Mouse (Mus musculus) kidney, adult 2 months (tissue): ENCODE results near the gene D630045J12Rik. TPM values are rescaled to one million over a fixed set of nuclear protein-coding genes. Genes with fewer than 3 reads are reported as not detected.
A peak's percentile ranks its signal among the peaks of the same experiment; 100 is the strongest.

ENCODE experiments used
- DNase-seq: peaks from one replicate; pipeline ENCODE4 v3.0.0; 2021
- H3K27ac ChIP-seq: fragments of 200-500 bp; 2 replicates; pipeline ENCODE4 v1.5.1; 2012; ENCODE audit warnings: low read depth, low read length, control low read depth, inconsistent platforms; ENCODE audit not compliant: insufficient read depth
- H3K27me3 ChIP-seq: fragments of 200-500 bp; replicated peaks from 2 replicates; pipeline ENCODE4 v1.6.1; 2012; ENCODE audit warnings: mild to moderate bottlenecking, moderate library complexity, low read length, inconsistent platforms; ENCODE audit not compliant: control insufficient read depth, insufficient read depth
- H3K36me3 ChIP-seq: fragments of 200-500 bp; 2 replicates; pipeline ENCODE4 v1.6.1; 2012; ENCODE audit warnings: mild to moderate bottlenecking, moderate library complexity, low read length, inconsistent platforms; ENCODE audit not compliant: control insufficient read depth, insufficient read depth
- H3K4me1 ChIP-seq: fragments of 200-500 bp; 2 replicates; pipeline ENCODE4 v1.6.1; 2011; ENCODE audit warnings: low read length; ENCODE audit not compliant: control insufficient read depth, insufficient read depth
- H3K4me3 ChIP-seq: fragments of 200-500 bp; 2 replicates; pipeline ENCODE4 v1.5.1; 2011; ENCODE audit warnings: mild to moderate bottlenecking, low read depth, low read length, control low read depth; ENCODE audit not compliant: insufficient read depth
- CTCF ChIP-seq: fragments of 200-500 bp; conservative IDR thresholded peaks from 2 replicates; pipeline ENCODE4 v1.5.1; 2011; ENCODE audit warnings: low read depth, mild to moderate bottlenecking, control low read depth, low read length, moderate library complexity, mixed read lengths; ENCODE audit not compliant: insufficient read depth, insufficient read length
- POLR2A ChIP-seq: fragments of 200-500 bp; IDR thresholded peaks from one replicate; pipeline ENCODE4 v1.6.1; 2011; ENCODE audit warnings: low read depth, low read length, control low read depth
- WGBS: fragments of 180-500 bp; shearing (Covaris S2); methylation state at CpG from one replicate; pipeline ENCODE4 v1.1.7; 2018; 5-methylcytosine and 5-hydroxymethylcytosine counted together
- polyA plus RNA-seq: library from polyadenylated mRNA; depleted of rRNA; stranded (reverse); fragments of >200 nt; gene quantifications from 2 replicates; pipeline ENCODE4 v1.2.3, GENCODE M21; 2012

D630045J12Rik gene
- polyA plus RNA-seq, 1 experiment = 31.1 TPM

GRCm38 (mm10) chr6:38109871-38110270 lies 143.9 kb downstream of the D630045J12Rik start:
- H3K36me3 ChIP-seq = no peaks in the 10 kb centered on the region
- H3K4me3 ChIP-seq = peak overlapping the region; percentile 51
- H3K27me3 ChIP-seq = no peaks in the 10 kb centered on the region
- 17% methylated on average over 9 of the region's 9 CpGs for WGBS
- no peak for TF ChIP-seq POLR2A
- TF ChIP-seq CTCF = no peak
- peaks cover 9% of the 10 kb centered on the region; the same call in 1 of the 2 replicates for H3K4me1 ChIP-seq
- peak overlapping the region; percentile 84 for H3K27ac ChIP-seq
- peak; percentile 57 for DNase-seq

DNA sequence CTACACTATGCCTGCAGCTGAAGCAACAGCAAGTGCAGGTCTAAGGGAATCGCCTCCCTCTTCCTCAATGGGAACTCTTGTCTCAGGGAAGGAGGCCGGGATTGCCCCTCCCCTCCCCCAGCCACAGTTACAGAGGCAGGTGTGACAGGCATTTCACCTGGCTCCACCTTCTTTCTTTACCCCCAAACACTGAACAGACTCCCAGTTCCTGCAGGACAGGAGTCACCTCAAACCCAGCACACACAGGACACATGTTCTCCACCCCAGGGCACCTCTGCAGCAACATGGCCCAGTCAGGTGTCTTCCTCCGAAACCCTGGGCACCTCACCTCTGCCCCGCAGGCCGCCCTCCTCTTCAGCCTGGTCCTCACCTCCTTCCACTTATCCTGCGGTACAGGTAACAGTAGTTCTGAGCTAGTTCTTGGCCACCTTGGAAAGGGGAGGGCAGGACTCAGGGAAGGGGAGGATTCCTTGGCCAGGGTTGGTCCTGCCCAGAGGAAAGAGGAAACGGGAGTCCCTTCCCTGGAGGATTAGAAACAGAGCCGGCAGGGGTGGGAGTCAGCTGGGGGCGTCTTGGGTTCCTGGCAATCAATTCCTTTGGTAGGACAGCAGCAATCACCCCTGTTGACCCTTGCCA lies 144.5 kb downstream of the D630045J12Rik start, which contains the start of gene Tmem213:
Gene Tmem213, plus strand, starts transcription at position 96 of the 636 bp plus-strand sequence.
- Histone ChIP-seq H3K36me3 (no peaks in the 10 kb centered on the region), H3K4me3 (peak within 1 kb of the TSS; percentile 51), H3K4me1 (peaks cover 9% of the 10 kb centered on the region; the same call in 1 of the 2 replicates), H3K27me3 (no peaks in the 10 kb centered on the region), H3K27ac (peak within 1 kb of the TSS; percentile 84)
- TF ChIP-seq CTCF (no peak), POLR2A (no peak)
- 35% methylated on average over 9 of the region's 9 CpGs for WGBS
- peak; percentile 70 for DNase-seq

DNA sequence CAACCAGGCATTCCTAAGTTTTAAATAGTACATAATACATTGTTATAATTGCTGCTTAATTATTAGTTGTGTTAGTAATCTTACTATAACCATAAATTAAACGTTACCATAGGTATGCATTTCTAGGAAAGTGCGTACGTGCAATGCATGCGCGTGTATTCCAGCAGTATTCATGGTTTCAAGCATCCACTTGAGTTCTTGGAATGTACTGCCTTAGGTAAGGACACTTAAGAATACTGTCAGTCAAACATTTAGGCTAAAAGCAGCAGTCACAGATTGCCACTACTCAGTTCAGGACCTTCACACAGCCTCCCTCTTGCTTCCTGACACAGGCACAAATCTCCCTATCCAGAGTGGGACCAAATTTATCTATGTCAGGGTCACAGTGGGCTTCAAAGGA lies 145.4 kb downstream of the D630045J12Rik start:
- Histone ChIP-seq H3K27me3 (no peaks in the 10 kb centered on the region), H3K27ac (peak overlapping the region; percentile 84; the same call in 1 of the 2 replicates), H3K4me3 (no peak overlapping the region), H3K36me3 (no peaks in the 10 kb centered on the region), H3K4me1 (peaks cover 9% of the 10 kb centered on the region; the same call in 1 of the 2 replicates)
- WGBS = 83% methylated on average over 5 of the region's 5 CpGs
- no peak for TF ChIP-seq POLR2A
- no peak for TF ChIP-seq CTCF
- no peak for DNase-seq

GRCm38 (mm10) chr6:38105924-38106323 lies 147.9 kb downstream of the D630045J12Rik start:
- 84% methylated on average over 9 of the region's 9 CpGs for WGBS
- no peak for DNase-seq
- no peaks in the 10 kb centered on the region for H3K27me3 ChIP-seq
- H3K4me3 ChIP-seq = no peak overlapping the region
- TF ChIP-seq CTCF (no peak), POLR2A (no peak)
- H3K4me1 ChIP-seq = peaks cover 3% of the 10 kb centered on the region; the same call in 1 of the 2 replicates
- H3K36me3 ChIP-seq = no peaks in the 10 kb centered on the region; the same call in 1 of the 2 replicates
- no peak overlapping the region for H3K27ac ChIP-seq

GRCm38 (mm10) chr6:38103775-38104174 lies 150.0 kb downstream of the D630045J12Rik start:
- no peak for DNase-seq
- WGBS = 67% methylated on average over 6 of the region's 6 CpGs
- TF ChIP-seq POLR2A = no peak
- TF ChIP-seq CTCF = no peak
- no peak overlapping the region for H3K27ac ChIP-seq
- H3K36me3 ChIP-seq = no peaks in the 10 kb centered on the region; the same call in 1 of the 2 replicates
- H3K4me1 ChIP-seq = no peaks in the 10 kb centered on the region; the same call in 1 of the 2 replicates
- no peaks in the 10 kb centered on the region for H3K27me3 ChIP-seq
- no peak overlapping the region for H3K4me3 ChIP-seq

DNA sequence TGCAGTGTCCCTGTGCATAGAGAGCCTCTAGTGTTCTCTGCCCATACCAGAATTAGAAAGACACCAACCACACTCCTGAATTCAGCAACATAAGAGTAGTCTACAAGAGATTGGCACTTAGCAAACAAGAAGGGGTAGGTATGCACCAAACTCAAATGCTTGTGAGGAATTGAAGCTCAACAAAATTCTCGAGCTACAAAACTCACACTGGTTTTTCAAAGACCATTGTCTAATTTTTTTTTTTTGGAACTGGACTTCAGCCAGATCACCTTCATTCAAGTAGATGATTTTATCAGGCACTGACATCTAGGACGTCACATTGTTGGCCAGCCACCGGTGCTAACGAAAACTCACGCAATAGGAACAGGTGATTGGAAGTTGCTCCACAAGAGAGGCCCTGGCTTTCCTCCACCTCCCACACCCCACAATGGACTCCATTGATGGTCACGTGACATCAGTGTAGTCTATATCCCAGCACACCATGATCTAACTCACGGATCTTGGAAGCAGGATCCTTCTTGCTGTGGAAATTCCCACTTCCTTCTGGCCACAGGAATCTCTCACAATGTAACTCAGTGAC lies 151.5 kb downstream of the D630045J12Rik start:
- no peaks in the 10 kb centered on the region; the same call in 1 of the 2 replicates for H3K4me1 ChIP-seq
- H3K27me3 ChIP-seq = no peaks in the 10 kb centered on the region
- H3K4me3 ChIP-seq = no peak overlapping the region
- H3K36me3 ChIP-seq = no peaks in the 10 kb centered on the region; the same call in 1 of the 2 replicates
- no peak overlapping the region for H3K27ac ChIP-seq
- TF ChIP-seq POLR2A (no peak), CTCF (no peak)
- DNase-seq = no peak
- WGBS = 69% methylated on average over 7 of the region's 7 CpGs

DNA sequence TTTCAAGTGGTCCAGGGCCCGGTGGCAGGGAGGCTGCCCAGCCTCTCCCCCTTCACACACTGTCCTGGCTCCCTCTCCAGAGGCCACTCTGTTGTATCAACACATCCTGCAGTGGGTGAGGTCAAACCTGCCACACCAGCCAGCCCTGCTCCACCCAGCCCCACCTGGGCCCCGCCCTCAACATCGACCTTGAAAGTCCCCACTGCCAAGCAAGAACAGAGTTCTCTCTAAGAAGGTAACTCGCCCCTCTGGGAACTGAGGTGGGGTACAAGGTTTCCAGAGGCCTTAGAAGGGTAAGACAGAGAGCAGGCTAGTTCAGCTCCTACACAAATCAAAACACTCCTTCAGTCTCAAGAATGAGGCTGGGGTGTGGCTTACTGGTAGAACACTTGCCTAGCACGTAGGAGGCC lies 156.8 kb downstream of the D630045J12Rik start:
- DNase-seq = peak; percentile 72
- WGBS = 48% methylated on average over 5 of the region's 5 CpGs
- Histone ChIP-seq H3K27ac (peak overlapping the region; percentile 66), H3K27me3 (no peaks in the 10 kb centered on the region), H3K4me3 (peak overlapping the region; percentile 45), H3K4me1 (no peaks in the 10 kb centered on the region), H3K36me3 (peaks cover under 1% of the 10 kb centered on the region; the same call in 1 of the 2 replicates)
- TF ChIP-seq POLR2A (no peak), CTCF (no peak)
